Mouse (Mus musculus) spleen, postnatal 36 days (tissue): ENCODE measurements at regions not wholly inside any gene's neighbourhood (a gene's known extent, or its start where the extent isn't known, plus 50 kb on each side); places are given as distances from the start of the nearest gene placed in this dataset.
"Not testable (repeated sequence)": the region's sequence is repeated elsewhere in the genome, so short reads cannot be mapped to it uniquely, and the experiment has no call there.

ENCODE experiments used
- DNase-seq, 2 experiments: peaks; one replicate each; pipeline ENCODE4 v3.0.0; 2022; ENCODE audit warnings: low spot score in 2 of 2, mixed read lengths in 1 of 2

- no peak for DNase-seq
Measured at GRCm38 (mm10) chr15:9954941-9955340, 206.3 kb upstream of the Spef2 start.

GRCm38 (mm10) chr15:9974999-9975398 lies 202.0 kb upstream of the Prlr start:
- no peak for DNase-seq

- DNase-seq = no peak
Measured at GRCm38 (mm10) chr15:10011289-10012234, 165.5 kb upstream of the Prlr start.

- no peak for DNase-seq
Measured at GRCm38 (mm10) chr15:10017216-10017615, 159.8 kb upstream of the Prlr start.

GRCm38 (mm10) chr15:10029902-10030301 lies 147.1 kb upstream of the Prlr start:
- no peak for DNase-seq

GRCm38 (mm10) chr15:10035561-10035960 lies 141.5 kb upstream of the Prlr start:
- no peak for DNase-seq

- DNase-seq = not testable (repeated sequence)
Measured at GRCm38 (mm10) chr15:10036576-10036975, 140.5 kb upstream of the Prlr start.

- DNase-seq = no peak
Measured at GRCm38 (mm10) chr15:10073580-10073979, 103.5 kb upstream of the Prlr start.

- peak; percentile 69 to 75 for DNase-seq
Measured at GRCm38 (mm10) chr15:10074916-10075315, 102.1 kb upstream of the Prlr start.

- DNase-seq = no peak
Measured at GRCm38 (mm10) chr15:10075391-10076060, 101.5 kb upstream of the Prlr start.

GRCm38 (mm10) chr15:10076061-10076400 lies 101.0 kb upstream of the Prlr start:
- DNase-seq = no peak

GRCm38 (mm10) chr15:10078434-10078833 lies 98.6 kb upstream of the Prlr start:
- DNase-seq = no peak

- no peak for DNase-seq
Measured at GRCm38 (mm10) chr15:10079510-10079909, 97.5 kb upstream of the Prlr start.

- no peak for DNase-seq
Measured at GRCm38 (mm10) chr15:10088691-10089090, 88.3 kb upstream of the Prlr start.

GRCm38 (mm10) chr15:10090384-10091092 lies 86.5 kb upstream of the Prlr start:
- no peak for DNase-seq

GRCm38 (mm10) chr15:10103350-10103749 lies 73.7 kb upstream of the Prlr start:
- peak; percentile 36 to 40 for DNase-seq

GRCm38 (mm10) chr15:10105211-10105976 lies 71.6 kb upstream of the Prlr start:
- not testable (repeated sequence) for DNase-seq

GRCm38 (mm10) chr15:10106853-10107252 lies 70.2 kb upstream of the Prlr start:
- DNase-seq = no peak
